Mouse (Mus musculus) G1E (cell line): ENCODE results near the gene Rasl11b.

Experiments used
- CTCF ChIP-seq: IDR thresholded peaks from 2 replicates; pipeline ENCODE4 v1.5.1; 2012; ENCODE audit warnings: low read depth, low read length, inconsistent platforms, mixed read lengths
- GATA1 ChIP-seq: IDR thresholded peaks from 2 replicates; pipeline ENCODE4 v1.6.1; 2012; ENCODE audit warnings: borderline replicate concordance, low read length, inconsistent platforms, mixed read lengths
- GATA2 ChIP-seq: IDR thresholded peaks from 2 replicates; pipeline ENCODE4 v1.6.1; 2012; ENCODE audit warnings: low read depth, low read length, inconsistent platforms, borderline replicate concordance
- TAL1 ChIP-seq: conservative IDR thresholded peaks from 2 replicates; pipeline ENCODE4 v1.6.1; 2012; ENCODE audit warnings: low read depth, low read length, inconsistent platforms, mixed read lengths

GRCm38 (mm10) chr5:74180216-74180615 is 14.9 kb upstream of the Rasl11b start:
- no peak for TF ChIP-seq CTCF
- TF ChIP-seq TAL1 = no peak
- TF ChIP-seq GATA1 = no peak
- TF ChIP-seq GATA2 = no peak
